Mouse (Mus musculus): ENCODE results near the gene Spock2.

Gene Spock2

GRCm38 (mm10) chr10:60106146-60106530, at the start of gene Spock2:
Spock2 (plus strand) TSS chr10:60106219.
- no peak for DNase-seq (ENCODE audit: extremely low spot score, low read depth, low spot score)

- DNase-seq (ENCODE audit: extremely low spot score, low read depth, low spot score) = no peak
Measured at GRCm38 (mm10) chr10:60062173-60062572, 43.8 kb upstream of the Spock2 start.

- DNase-seq (ENCODE audit: extremely low spot score, low read depth, low spot score) = no peak
Measured at GRCm38 (mm10) chr10:60062931-60063330, 43.1 kb upstream of the Spock2 start.

- no peak for DNase-seq (ENCODE audit: extremely low spot score, low read depth, low spot score)
Measured at GRCm38 (mm10) chr10:60066524-60066923, 39.5 kb upstream of the Spock2 start.

- DNase-seq (ENCODE audit: extremely low spot score, low read depth, low spot score) = no peak
Measured at GRCm38 (mm10) chr10:60075159-60075558, 30.9 kb upstream of the Spock2 start.

DNA sequence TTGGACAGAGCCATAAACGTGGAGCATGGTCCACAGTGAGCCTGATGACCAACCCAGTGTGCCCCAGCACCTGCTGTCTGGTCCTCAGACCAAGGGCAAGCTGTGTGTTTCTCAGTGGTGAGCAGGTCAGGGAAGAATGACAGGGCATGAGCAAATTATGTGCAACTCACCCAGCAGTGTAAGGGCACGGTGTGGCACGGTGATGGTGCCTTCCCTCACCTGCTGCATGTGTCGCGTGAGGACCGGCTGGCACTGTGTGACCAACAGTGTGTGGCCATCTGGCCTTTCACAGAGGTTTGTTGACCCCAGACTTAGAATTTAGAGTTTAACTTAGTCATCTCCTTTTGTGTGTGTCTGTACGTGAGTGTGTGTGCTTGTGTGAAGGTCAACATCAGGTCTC, 28.8 kb upstream of the Spock2 start:
- no peak for DNase-seq (ENCODE audit: extremely low spot score, low read depth, low spot score)

GRCm38 (mm10) chr10:60077736-60078560, 28.1 kb upstream of the Spock2 start:
- DNase-seq (ENCODE audit: extremely low spot score, low read depth, low spot score) = no peak

DNA sequence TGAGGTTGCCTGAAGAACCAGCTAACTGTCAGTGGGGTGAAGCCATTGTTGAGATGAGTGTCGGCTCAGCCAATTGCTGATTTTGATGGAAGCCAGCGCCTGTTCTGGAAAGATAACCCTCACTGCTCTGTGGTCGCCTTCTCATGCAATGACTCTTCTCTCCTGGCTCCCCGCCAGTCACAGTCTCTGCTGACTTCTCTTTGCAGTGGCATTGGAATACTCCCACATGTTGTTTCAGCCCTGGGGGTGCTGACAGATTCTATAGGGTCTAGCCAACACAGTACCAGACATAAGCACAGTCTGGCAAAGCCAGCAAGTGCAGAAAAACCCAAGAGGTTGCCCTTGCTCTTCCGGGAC, 27.5 kb upstream of the Spock2 start:
- no peak for DNase-seq (ENCODE audit: extremely low spot score, low read depth, low spot score)

- DNase-seq (ENCODE audit: extremely low spot score, low read depth, low spot score) = no peak
Measured at GRCm38 (mm10) chr10:60080171-60080570, 25.8 kb upstream of the Spock2 start.

- no peak for DNase-seq (ENCODE audit: extremely low spot score, low read depth, low spot score)
Measured at GRCm38 (mm10) chr10:60080601-60080981, 25.4 kb upstream of the Spock2 start.

DNA sequence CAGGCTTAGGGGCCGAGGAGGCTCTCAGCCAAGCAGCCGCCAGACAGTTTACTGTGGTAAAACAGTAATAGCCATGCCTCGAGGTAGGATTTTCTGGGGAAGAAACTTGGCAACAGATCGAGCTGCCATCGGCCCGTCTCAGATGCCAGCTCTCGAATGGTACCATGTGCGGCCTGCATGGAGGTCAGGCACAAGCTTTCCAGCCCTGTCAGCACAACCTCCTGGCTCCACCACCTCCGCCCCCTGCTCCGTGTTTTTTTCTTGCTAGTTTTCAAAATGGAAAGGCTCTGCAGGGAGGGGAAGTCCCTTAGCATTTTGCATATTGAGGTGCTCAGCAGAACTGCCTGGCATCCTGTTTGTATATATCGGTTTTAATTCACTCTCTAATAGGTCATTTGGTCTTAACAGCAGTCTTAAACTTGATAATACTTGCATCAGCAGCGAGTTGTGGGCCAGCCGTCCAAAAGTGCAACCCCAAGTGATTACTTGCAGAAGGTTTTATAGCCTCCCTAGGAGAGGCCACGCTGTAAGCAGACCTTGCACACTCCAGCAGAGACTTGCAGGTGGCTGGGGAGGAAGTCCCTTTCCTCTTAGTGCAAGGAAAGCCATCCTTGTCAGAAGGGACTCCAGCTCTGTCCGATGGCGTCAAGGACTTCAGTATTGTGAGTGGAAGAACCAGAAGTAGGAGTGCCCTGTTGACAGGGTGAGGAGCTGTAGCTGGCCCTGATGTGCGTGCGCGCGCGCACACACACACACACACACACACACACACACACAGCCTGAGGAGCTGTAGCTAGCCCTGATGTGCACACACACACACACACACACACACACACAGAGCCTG, 24.8 kb upstream of the Spock2 start:
- DNase-seq (ENCODE audit: extremely low spot score, low read depth, low spot score) = no peak

DNA sequence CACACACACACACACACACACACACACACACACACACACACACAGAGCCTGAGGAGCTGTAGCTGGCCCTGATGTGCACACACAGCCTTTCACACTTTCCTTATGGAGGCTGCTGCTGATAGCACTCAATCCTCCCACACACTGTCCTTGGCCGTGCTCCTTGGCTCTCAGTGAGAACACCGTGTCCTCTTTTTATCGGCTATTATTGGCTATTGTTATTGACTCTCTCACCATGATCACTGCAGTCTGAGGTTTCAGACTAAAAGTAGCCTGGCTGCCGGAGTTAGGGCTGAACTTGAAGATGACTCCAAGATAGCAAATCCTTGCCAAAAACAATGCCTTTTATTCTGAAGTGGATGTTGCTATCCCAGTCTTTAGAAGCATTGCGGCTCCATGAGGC, 24.1 kb upstream of the Spock2 start:
- no peak for DNase-seq (ENCODE audit: extremely low spot score, low read depth, low spot score)

DNA sequence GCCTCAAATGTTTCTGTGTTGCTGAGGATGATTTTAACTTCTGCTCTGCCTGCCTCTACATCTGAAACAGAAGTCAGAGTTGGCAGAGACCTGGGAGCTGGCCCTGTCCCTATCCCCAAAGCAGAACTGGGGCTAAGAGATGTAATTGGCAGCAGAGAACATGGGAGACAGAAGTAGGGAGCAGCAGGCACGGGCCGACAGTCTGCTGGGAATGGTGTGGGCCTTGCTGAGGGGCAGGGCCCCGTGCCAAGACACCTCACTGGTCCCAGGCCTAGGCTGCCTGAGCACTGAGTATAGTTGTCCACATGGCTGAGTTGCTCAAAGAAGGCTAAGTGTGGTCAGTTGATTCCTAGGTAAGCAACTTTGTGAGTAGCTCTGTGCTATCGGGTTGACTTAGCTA, 22.0 kb upstream of the Spock2 start:
- DNase-seq (ENCODE audit: extremely low spot score, low read depth, low spot score) = no peak

- no peak for DNase-seq (ENCODE audit: extremely low spot score, low read depth, low spot score)
Measured at GRCm38 (mm10) chr10:60092311-60092710, 13.7 kb upstream of the Spock2 start.

- no peak for DNase-seq (ENCODE audit: extremely low spot score, low read depth, low spot score)
Measured at GRCm38 (mm10) chr10:60093751-60094150, 12.3 kb upstream of the Spock2 start.

DNA sequence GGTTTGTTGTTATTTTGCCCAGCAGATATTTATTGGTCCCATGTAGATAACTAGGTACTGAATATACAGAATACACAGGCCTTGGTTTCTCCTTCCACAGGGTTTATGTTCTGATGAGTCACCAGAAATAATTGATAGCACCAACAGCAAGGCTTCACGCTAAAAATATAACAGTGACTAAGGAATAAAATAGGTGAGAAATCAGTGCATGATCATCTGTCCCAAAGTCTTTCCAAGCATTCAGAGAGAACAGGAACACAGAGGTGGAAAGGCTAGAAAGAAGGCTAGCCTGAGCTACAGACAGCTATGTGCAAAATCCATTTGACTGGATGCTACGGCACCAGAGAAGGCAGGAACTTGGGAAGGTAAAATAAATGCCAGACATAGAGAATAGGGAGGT, 10.5 kb upstream of the Spock2 start:
- DNase-seq (ENCODE audit: extremely low spot score, low read depth, low spot score) = no peak

GRCm38 (mm10) chr10:60096302-60096701, 9.7 kb upstream of the Spock2 start:
- no peak for DNase-seq (ENCODE audit: extremely low spot score, low read depth, low spot score)

- DNase-seq (ENCODE audit: extremely low spot score, low read depth, low spot score) = no peak
Measured at GRCm38 (mm10) chr10:60097146-60097545, 8.9 kb upstream of the Spock2 start.

- no peak for DNase-seq (ENCODE audit: extremely low spot score, low read depth, low spot score)
Measured at GRCm38 (mm10) chr10:60097774-60098173, 8.2 kb upstream of the Spock2 start.

- no peak for DNase-seq (ENCODE audit: extremely low spot score, low read depth, low spot score)
Measured at GRCm38 (mm10) chr10:60105391-60106145, 451 bp upstream of the Spock2 start.

GRCm38 (mm10) chr10:60106531-60107186, 640 bp downstream of the Spock2 start:
- DNase-seq (ENCODE audit: extremely low spot score, low read depth, low spot score) = no peak
